ENCODE assay signal across 8 mouse cellular contexts in the genomic region with DNA sequence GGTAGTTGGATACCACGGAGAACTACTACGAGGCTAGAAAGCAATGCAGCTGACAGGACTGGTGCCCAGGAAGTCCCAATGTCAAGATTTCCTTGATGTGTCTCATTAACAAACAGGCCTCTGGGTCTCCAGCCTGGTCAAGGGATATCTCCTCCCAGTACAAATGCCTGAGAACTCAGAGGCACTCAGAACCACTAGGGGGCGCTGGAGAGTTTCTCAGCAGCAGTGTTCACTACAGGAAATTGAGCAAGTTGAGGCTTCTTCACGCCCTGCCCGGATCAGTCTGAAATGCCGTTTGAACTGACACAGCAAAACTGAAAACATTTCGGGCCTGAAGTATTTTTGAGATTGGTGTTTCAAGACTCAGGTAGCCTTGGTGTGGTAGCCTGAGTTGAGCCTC. TPM values are rescaled to one million over a fixed set of nuclear protein-coding genes. Genes with fewer than 3 reads are reported as not detected.
DNase-seq lines count a peak whose midpoint lies in the region; ATAC-seq and TF ChIP-seq lines count a peak whose summit lies in the region.

No protein-coding gene starts in this region.

- H3K9me3 ChIP-seq in G1E (replicated peaks) = no peaks in the 10 kb centered on the region
- H3K9me3 ChIP-seq in forebrain, embryonic 11.5 days (ENCODE audit: control insufficient read depth, low read length) = no peaks in the 10 kb centered on the region
- peaks cover 8% of the 10 kb centered on the region; the same call in 1 of the 2 replicates for H3K9me3 ChIP-seq in heart, embryonic 16.5 days (replicated peaks; ENCODE audit: control insufficient read depth, low read length)

- 4% methylated on average over 7 of the region's 7 CpGs for WGBS in forebrain, embryonic 11.5 days
- 1% methylated on average over 7 of the region's 7 CpGs for WGBS in heart, embryonic 16.5 days

- no peaks in the 10 kb centered on the region for H3K4me1 ChIP-seq in G1E (ENCODE audit: insufficient read depth, low read depth, low read length)
- peaks cover 8% of the 10 kb centered on the region; the same call in 1 of the 2 replicates for H3K4me1 ChIP-seq in forebrain, embryonic 11.5 days (replicated peaks; ENCODE audit: control insufficient read depth, insufficient read depth, low read length)
- peaks cover 12% of the 10 kb centered on the region for H3K4me1 ChIP-seq in heart, embryonic 16.5 days (ENCODE audit: control insufficient read depth, insufficient read depth, low read length)

- TF ChIP-seq CTCF in G1E (IDR thresholded peaks at IDR 0.05; ENCODE audit: low read depth, low read length) = 0 out of 2 replicates have a peak, but pooled peaks have one; percentile 26

- ATAC-seq in G1E (ENCODE audit: extremely low read depth, insufficient number of reproducible peaks, low FRiP score, poor library complexity, severe bottlenecking) = no peak
- ATAC-seq in forebrain, embryonic 11.5 days (replicated peaks; ENCODE audit: low FRiP score) = 0 out of 2 replicates have a peak, but pooled peaks have one; percentile 53
- peak; percentile 43; the same call in 1 of the 2 replicates for ATAC-seq in heart, embryonic 16.5 days (replicated peaks; ENCODE audit: extremely low read depth, insufficient read depth, low FRiP score)

- H3K4me3 ChIP-seq in G1E (ENCODE audit: low read depth, low read length) = no peak overlapping the region
- no peak overlapping the region for H3K4me3 ChIP-seq in forebrain, embryonic 11.5 days (ENCODE audit: low read depth, low read length)
- no peak overlapping the region for H3K4me3 ChIP-seq in heart, embryonic 16.5 days (ENCODE audit: low read length)

- peak; percentile 35 for DNase-seq in G1E (ENCODE audit: low spot score)
- DNase-seq in c-Kit-positive CD71-negative TER-119-negative erythroid progenitor cells, embryonic 14.5 days (ENCODE audit: low read depth) = peak; percentile 88
- DNase-seq in forebrain, embryonic 11.5 days (ENCODE audit: low spot score) = peak; percentile 94
- DNase-seq in layer of hippocampus, adult 9-10 months (ENCODE audit: low spot score) = peak; percentile 80
- DNase-seq in lung, postnatal 14 days = peak; percentile 97
- DNase-seq in right cerebral cortex, adult 2 months (ENCODE audit: low spot score in 2 of 2) = peak; percentile 94 to 96
- peak; percentile 93 for DNase-seq in urinary bladder, postnatal 14 days (ENCODE audit: low spot score)

- H3K27ac ChIP-seq in forebrain, embryonic 11.5 days (ENCODE audit: low read depth, low read length) = no peak overlapping the region
- no peak overlapping the region for H3K27ac ChIP-seq in heart, embryonic 16.5 days (ENCODE audit: low read length)

- no peak overlapping the region for H3K4me2 ChIP-seq in forebrain, embryonic 11.5 days (ENCODE audit: low read depth, low read length, severe bottlenecking)
- H3K4me2 ChIP-seq in heart, embryonic 16.5 days (ENCODE audit: low read depth, low read length) = no peak overlapping the region

- no peaks in the 10 kb centered on the region for H3K36me3 ChIP-seq in G1E (replicated peaks)
- no peaks in the 10 kb centered on the region for H3K36me3 ChIP-seq in forebrain, embryonic 11.5 days (ENCODE audit: control insufficient read depth, insufficient read depth, low read length)
- H3K36me3 ChIP-seq in heart, embryonic 16.5 days (ENCODE audit: control insufficient read depth, insufficient read depth) = no peaks in the 10 kb centered on the region

- H3K9ac ChIP-seq in forebrain, embryonic 11.5 days (ENCODE audit: low read length) = no peak overlapping the region
- no peak overlapping the region for H3K9ac ChIP-seq in heart, embryonic 16.5 days (ENCODE audit: low read length)

- H3K27me3 ChIP-seq in G1E (ENCODE audit: insufficient read depth, low read length) = peaks cover 18% of the 10 kb centered on the region; the same call in 1 of the 2 replicates
- peaks cover 48% of the 10 kb centered on the region for H3K27me3 ChIP-seq in forebrain, embryonic 11.5 days (ENCODE audit: control insufficient read depth, insufficient read depth, low read length)
- peaks cover 24% of the 10 kb centered on the region for H3K27me3 ChIP-seq in heart, embryonic 16.5 days (ENCODE audit: control insufficient read depth, insufficient read depth, low read length)

RNA-seq across cellular contexts. Expression of a gene that starts 1.5 kb away (rescaled TPM):
- not detected in 2 replicates for total RNA-seq in G1E (2014; fragmentation: Nextera tagmentation)
- 0.05 TPM in 1 of 2 replicates, not detected in the other for total RNA-seq in G1E (2017)
- not detected in 2 replicates for polyA plus RNA-seq in G1E (2012)
- 1.1 and 1.2 TPM in 2 replicates for polyA plus RNA-seq in forebrain, embryonic 11.5 days (2014; fragmentation: Nextera tagmentation; extraction: Ambion mirVana)
- 4.2 and 6.0 TPM in 2 replicates for polyA plus RNA-seq in heart, embryonic 16.5 days (2015; fragmentation: Nextera tagmentation; extraction: Ambion mirVana)

Comparison
In these comparisons a context has a peak if more than half of its experiments do, and no peak if none do; other contexts are left out.
1. DNase-seq: peak in every context shown above with its lines; median percentile 97 in lung, postnatal 14 days; 95 in right cerebral cortex, adult 2 months; 94 in forebrain, embryonic 11.5 days; 93 in urinary bladder, postnatal 14 days; 88 in c-Kit-positive CD71-negative TER-119-negative erythroid progenitor cells, embryonic 14.5 days; 80 in layer of hippocampus, adult 9-10 months; 35 in G1E.